Mouse (Mus musculus) megakaryocyte-erythroid progenitor cell, adult 5-6 weeks (primary cell): ENCODE data around the gene Lsr. TPM values are rescaled to one million over a fixed set of nuclear protein-coding genes. Genes with fewer than 3 reads are reported as not detected.
"Not testable (repeated sequence)": the region's sequence is repeated elsewhere in the genome, so short reads cannot be mapped to it uniquely, and the experiment has no call there.

ENCODE experiments used
- ATAC-seq: replicated peaks from 2 replicates; pipeline ENCODE4 v1.8.0; 2016; ENCODE audit warnings: mild to moderate bottlenecking, inconsistent platforms; ENCODE audit not compliant: severe bottlenecking, poor library complexity, low FRiP score, low TSS enrichment
- total RNA-seq, 2 experiments: library from RNA; stranded (forward) in 1 of 2; stranded (reverse) in 1 of 2; fragments of 200-1000, 215-1000 nt in 1 of 2; fragments of >200 nt in 1 of 2; fragmentation: Nextera tagmentation in 1 of 2; gene quantifications; 2 replicates each; pipeline ENCODE4 v1.2.3; 2014 to 2017

Gene Lsr
- total RNA-seq, 2 experiments from 2014 or later: 0.99 TPM; not detected in 1

- ATAC-seq: no peak
These were observed 6.6 kb downstream of the Lsr start for GRCm38 (mm10) chr7:30966657-30967056.

- ATAC-seq: no peak
These were observed 7.6 kb downstream of the Lsr start for GRCm38 (mm10) chr7:30965677-30966076.

- no peak for ATAC-seq
These were observed 8.9 kb downstream of the Lsr start for GRCm38 (mm10) chr7:30964366-30964765.

GRCm38 (mm10) chr7:30962862-30963261 is 10.4 kb downstream of the Lsr start:
- ATAC-seq: no peak

DNA sequence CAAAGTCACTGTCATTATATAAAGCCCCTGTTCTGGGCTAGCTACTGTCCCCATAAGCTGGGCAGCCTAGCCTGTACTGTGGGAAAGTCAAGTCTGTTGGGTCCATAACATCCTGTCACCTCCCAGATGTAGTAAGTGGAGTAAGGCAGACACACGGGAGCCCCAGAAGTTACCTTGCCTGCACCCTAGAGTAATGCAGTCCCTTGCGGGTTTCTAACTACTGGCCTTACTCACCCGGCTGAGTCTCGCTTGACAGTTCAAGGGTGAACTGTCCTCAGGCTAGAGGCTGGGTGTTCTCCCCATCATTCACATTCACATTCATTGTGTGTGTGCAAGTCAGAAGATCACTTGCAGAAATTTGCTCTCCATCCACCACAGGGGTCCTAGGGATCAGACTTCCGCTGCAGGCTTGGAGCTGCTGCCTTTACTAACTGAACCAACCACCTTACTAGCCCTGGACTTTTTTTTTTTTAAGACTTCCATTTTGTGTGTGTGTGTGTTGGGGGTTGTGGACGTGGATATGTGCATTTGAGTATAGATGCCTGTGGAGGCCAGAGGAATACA is 13.4 kb downstream of the Lsr start:
- ATAC-seq: no peak

- no peak for ATAC-seq
These were observed 14.3 kb downstream of the Lsr start for GRCm38 (mm10) chr7:30958866-30959487.

DNA sequence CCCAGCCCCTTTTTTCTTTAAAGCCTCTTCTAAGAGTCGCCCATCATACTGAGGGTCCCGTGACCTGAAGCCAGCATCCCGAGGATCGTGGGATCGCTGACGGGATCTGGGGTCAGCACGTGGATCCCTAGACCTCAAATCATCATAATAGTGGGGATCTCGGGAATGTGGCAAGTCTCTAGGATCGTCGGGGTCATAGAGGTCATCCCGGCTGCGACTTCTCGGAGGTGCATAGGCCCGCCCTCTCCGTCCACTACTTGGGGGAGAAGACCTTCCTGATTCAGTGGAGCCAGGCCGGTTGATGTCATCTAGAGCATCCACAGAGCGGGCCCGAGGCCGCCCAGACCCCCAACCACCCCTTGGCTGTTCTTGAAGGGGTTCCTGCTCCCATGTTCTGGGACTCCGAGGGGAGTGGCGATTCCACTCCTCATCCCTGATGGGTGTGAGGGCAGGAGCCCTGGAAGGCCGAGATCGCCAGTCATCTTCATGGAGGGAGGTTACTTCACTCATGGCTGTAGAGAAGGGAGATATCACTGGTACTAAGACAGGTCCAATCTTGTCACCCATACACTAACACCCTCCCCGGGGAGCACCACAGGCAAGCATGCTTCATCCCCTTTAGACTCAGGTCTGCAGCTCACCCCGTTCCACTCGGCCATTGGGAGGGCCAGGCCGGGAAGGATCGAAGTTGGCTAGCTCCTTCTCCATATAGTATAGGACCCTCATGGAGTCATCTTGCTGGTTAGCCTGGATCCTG is 15.0 kb downstream of the Lsr start:
- ATAC-seq: no peak

DNA sequence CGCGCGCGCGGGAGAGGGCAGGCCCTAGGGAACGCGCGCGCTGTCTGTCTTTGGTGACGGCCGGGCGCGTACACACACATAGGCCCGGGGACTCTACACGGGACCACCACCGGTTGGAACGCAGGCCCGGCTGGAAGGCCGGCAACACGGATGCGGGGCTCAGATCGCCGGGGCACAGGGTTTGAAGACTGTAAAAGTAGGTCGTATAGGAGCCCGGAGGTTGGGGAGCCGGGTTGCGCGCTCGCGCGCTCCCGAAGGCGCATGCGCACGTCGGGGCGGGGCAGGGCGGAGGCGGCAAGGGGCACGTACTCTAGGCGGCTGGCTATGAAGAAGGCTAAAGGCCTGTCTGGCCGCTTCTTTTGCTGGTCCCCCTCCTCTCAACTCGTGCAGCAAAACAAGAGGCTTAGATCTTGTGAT is 15.9 kb downstream of the Lsr start:
- ATAC-seq: peak; percentile 60

DNA sequence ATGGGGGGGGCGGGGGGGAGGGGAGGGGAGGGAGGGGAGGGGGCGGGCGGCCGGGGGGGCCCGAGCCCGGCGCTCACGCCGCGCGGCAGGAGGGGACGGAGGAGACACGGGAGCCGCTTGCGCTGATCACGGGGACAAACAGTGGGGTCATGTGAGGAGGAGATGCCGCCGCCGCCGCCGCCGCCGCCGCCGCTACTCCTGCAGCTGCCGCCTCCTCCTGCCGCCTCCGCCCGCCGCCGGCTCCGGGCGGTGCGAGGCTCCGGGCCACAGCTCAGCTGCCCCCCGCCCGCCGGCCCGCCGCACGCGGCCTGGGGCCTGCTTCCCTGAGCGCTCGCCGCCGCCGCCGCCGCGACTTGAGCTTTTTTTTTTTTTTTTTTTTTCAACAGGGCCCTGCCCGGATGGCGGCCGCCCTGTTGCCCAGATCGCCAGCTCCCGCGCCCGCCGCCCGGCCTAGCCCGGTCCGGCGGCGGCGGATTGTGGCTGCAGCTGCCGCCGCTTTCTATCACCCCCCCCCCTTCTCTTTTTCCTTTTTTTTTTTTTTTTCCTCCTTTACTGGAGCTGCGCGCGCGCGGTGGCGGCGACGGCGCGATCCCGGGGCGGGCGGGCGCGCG is 16.4 kb downstream of the Lsr start, which contains the start of gene Usf2:
Gene Usf2 (minus strand): TSS at position 48 of the 611 bp plus-strand sequence.
- peak; percentile 66 for ATAC-seq

- no peak for ATAC-seq
These were observed 16.9 kb downstream of the Lsr start for GRCm38 (mm10) chr7:30956357-30956751.

DNA sequence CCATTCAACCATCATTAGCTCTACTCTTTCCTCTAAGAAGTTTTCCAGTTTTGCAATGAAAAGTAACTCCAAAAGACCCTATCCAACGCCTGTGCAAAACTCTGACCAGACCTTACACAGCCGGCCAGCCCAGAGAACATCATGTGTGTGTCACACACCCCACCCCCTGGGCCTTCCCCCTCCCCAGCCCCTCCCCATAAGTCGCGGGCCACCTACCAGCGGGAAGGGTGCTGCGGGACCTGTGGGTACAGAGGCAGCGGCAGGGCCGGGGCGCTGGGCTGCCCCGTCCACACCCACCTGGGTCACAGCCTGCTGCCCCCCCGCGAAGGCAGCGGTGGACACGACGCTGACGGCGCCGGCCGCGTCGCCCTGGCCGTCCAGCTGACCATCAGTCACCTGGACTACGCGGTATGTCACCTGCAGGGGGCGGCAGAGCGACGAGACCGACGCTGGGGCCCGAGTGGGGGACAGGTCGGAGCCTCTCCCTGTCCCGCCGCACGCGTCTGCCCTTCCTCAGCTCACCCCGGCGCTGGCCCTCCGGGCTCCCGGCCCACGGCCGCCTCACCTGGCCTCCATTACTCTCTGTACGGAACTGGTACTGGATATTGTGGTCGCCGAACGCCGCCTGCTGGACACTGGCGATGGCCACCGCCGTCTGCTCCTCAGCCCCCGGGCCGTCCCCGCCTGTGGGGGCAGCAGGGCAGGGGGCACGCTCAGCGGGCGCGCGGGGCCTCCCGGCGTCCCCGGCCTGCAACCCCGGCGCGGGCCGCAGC is 17.5 kb downstream of the Lsr start:
- ATAC-seq: peak; percentile 60

- no peak for ATAC-seq
These were observed 18.2 kb downstream of the Lsr start for GRCm38 (mm10) chr7:30954971-30955520.

- ATAC-seq: no peak
These were observed 19.2 kb downstream of the Lsr start for GRCm38 (mm10) chr7:30954036-30954435.

GRCm38 (mm10) chr7:30953459-30953858 is 19.8 kb downstream of the Lsr start:
- no peak for ATAC-seq

GRCm38 (mm10) chr7:30952441-30953265 is 20.6 kb downstream of the Lsr start:
- no peak for ATAC-seq

GRCm38 (mm10) chr7:30949902-30950301 is 23.4 kb downstream of the Lsr start:
- ATAC-seq: not testable (repeated sequence)

- no peak for ATAC-seq
These were observed 27.4 kb downstream of the Lsr start for GRCm38 (mm10) chr7:30945876-30946275.

- ATAC-seq: not testable (repeated sequence)
These were observed 27.8 kb downstream of the Lsr start for GRCm38 (mm10) chr7:30945466-30945865.
